Mouse (Mus musculus): ENCODE measurements around the gene Atmin.

GRCm38 (mm10) chr8:116980117-116980516 lies 36.9 kb downstream of the Atmin start:
- no peak for TF ChIP-seq USF1 (IDR thresholded peaks at IDR 0.05; ENCODE audit: low read depth)
- TF ChIP-seq POLR2A (IDR thresholded peaks at IDR 0.05; ENCODE audit: insufficient read length, low read depth), result no peak

Measured in myocyte (in vitro differentiated cells).